Mouse (Mus musculus) kidney, postnatal 0 days (tissue): ENCODE data around the gene Foxs1. TPM values are rescaled to one million over a fixed set of nuclear protein-coding genes. Genes with fewer than 3 reads are reported as not detected.

Source experiments
- ATAC-seq: fragments of 200-750 bp; cut with Nextera tagmentation; replicated peaks from 2 replicates; pipeline ENCODE4 v1.8.0; 2017; ENCODE audit warnings: low read depth, moderate number of reproducible peaks, moderate TSS enrichment, moderate library complexity; ENCODE audit not compliant: low FRiP score
- DNase-seq: peaks from one replicate; pipeline ENCODE4 v3.0.0-alpha.2; 2016; ENCODE audit warnings: low spot score
- H3K27ac ChIP-seq: fragments of 300-500 bp; sonication (generic); 2 replicates; pipeline ENCODE4 v1.5.1; 2014; ENCODE audit warnings: mild to moderate bottlenecking
- H3K27me3 ChIP-seq: fragments of 300-500 bp; sonication (generic); 2 replicates; pipeline ENCODE4 v1.6.1; 2014; ENCODE audit warnings: low read length, mixed read lengths; ENCODE audit not compliant: insufficient read depth
- H3K36me3 ChIP-seq: fragments of 300-500 bp; sonication (generic); 2 replicates; pipeline ENCODE4 v1.6.1; 2014; ENCODE audit warnings: low read length, mixed read lengths; ENCODE audit not compliant: insufficient read depth
- H3K4me1 ChIP-seq: fragments of 300-500 bp; sonication (generic); replicated peaks from 2 replicates; pipeline ENCODE4 v1.6.1; 2014; ENCODE audit warnings: antibody characterized with exemption, low read length, mixed read lengths; ENCODE audit not compliant: insufficient read depth
- H3K4me2 ChIP-seq: fragments of 300-500 bp; sonication (generic); 2 replicates; pipeline ENCODE4 v1.6.1; 2014; ENCODE audit warnings: mild to moderate bottlenecking, low read length, moderate library complexity, mixed read lengths
- H3K4me3 ChIP-seq: fragments of 300-500 bp; sonication (generic); replicated peaks from 2 replicates; pipeline ENCODE4 v1.5.1; 2014; ENCODE audit warnings: low read depth, low read length
- H3K9ac ChIP-seq: fragments of 300-500 bp; sonication (generic); 2 replicates; pipeline ENCODE4 v1.6.1; 2014; ENCODE audit warnings: low read depth, low read length
- H3K9me3 ChIP-seq: fragments of 300-500 bp; sonication (generic); replicated peaks from 2 replicates; pipeline ENCODE4 v1.6.1; 2016; ENCODE audit warnings: low read length, inconsistent platforms, mixed read lengths
- CTCF ChIP-seq: IDR thresholded peaks from 2 replicates; pipeline ENCODE4 v1.5.1; 2016; ENCODE audit warnings: antibody characterized with exemption, low read depth, mild to moderate bottlenecking, moderate library complexity
- WGBS: fragments of 180-500 bp; shearing (Covaris S2); extraction: QIAGEN DNeasy Blood & Tissue Kit; methylation state at CpG from one replicate; pipeline ENCODE4 v1.1.7; 2014; 5-methylcytosine and 5-hydroxymethylcytosine counted together
- polyA plus RNA-seq: library from polyadenylated mRNA; unstranded; fragments of >200 nt; fragmentation: Nextera tagmentation; extraction: Ambion mirVana; gene quantifications from 2 replicates; pipeline ENCODE4 v1.2.1, GENCODE M21; 2015

The Foxs1 gene
- polyA plus RNA-seq, 1 experiment from 2014 or later: 9.4 TPM

GRCm38 (mm10) chr2:152899011-152899410 lies 34.0 kb downstream of the Foxs1 start:
- 48% methylated on average over 6 of the region's 6 CpGs for WGBS
- H3K27ac ChIP-seq: no peak overlapping the region
- ATAC-seq: no peak

GRCm38 (mm10) chr2:152896926-152897325 lies 36.1 kb downstream of the Foxs1 start:
- Histone ChIP-seq H3K27me3 (no peaks in the 10 kb centered on the region), H3K4me1 (no peaks in the 10 kb centered on the region), H3K4me3 (no peak overlapping the region), H3K27ac (no peak overlapping the region), H3K9ac (no peak overlapping the region), H3K36me3 (peaks cover 25% of the 10 kb centered on the region), H3K4me2 (no peak overlapping the region), H3K9me3 (no peaks in the 10 kb centered on the region)
- ATAC-seq (no peak), DNase-seq (no peak)
- WGBS: 78% methylated on average over 3 of the region's 3 CpGs
- TF ChIP-seq CTCF: no peak

More at GRCm38 (mm10) chr2:152899011-152899410, 34.0 kb downstream of the Foxs1 start:
- no peaks in the 10 kb centered on the region for H3K9me3 ChIP-seq
- H3K4me2 ChIP-seq: no peak overlapping the region
- no peak overlapping the region for H3K9ac ChIP-seq
- H3K4me3 ChIP-seq: no peak overlapping the region
- H3K36me3 ChIP-seq: peaks cover 4% of the 10 kb centered on the region
- TF ChIP-seq CTCF: no peak
- H3K4me1 ChIP-seq: no peaks in the 10 kb centered on the region; the same call in 1 of the 2 replicates
- peak; percentile 70 for DNase-seq
- H3K27me3 ChIP-seq: no peaks in the 10 kb centered on the region

DNA sequence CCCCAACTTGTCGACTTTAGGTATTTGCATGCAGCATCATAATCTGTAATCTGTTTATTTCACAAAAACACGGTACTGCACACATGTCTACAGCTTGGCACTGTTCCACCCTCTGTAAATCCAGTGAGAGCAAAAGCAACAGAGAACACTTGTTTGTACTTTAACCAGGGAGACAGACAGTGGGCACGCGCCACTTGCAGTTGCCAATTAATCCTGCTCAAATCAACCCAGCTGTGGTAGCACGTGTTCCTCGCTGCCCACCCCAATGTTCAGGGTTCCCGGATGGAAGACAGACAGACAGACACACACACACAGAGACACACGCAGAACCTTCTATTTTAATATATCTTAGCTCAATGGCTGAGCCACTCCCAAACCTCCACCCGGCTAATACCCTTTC lies 37.2 kb downstream of the Foxs1 start:
- ATAC-seq (no peak), DNase-seq (no peak)
- Histone ChIP-seq H3K27ac (no peak overlapping the region), H3K9ac (no peak overlapping the region), H3K27me3 (no peaks in the 10 kb centered on the region), H3K36me3 (peaks cover 34% of the 10 kb centered on the region), H3K4me1 (no peaks in the 10 kb centered on the region), H3K9me3 (no peaks in the 10 kb centered on the region), H3K4me2 (no peak overlapping the region), H3K4me3 (no peak overlapping the region)
- 87% methylated on average over 9 of the region's 9 CpGs for WGBS
- TF ChIP-seq CTCF: no peak

GRCm38 (mm10) chr2:152888774-152889173 lies 44.2 kb downstream of the Foxs1 start:
- H3K27me3 ChIP-seq: no peaks in the 10 kb centered on the region
- H3K36me3 ChIP-seq: peaks cover 68% of the 10 kb centered on the region
- TF ChIP-seq CTCF: no peak
- no peak overlapping the region for H3K9ac ChIP-seq
- H3K4me2 ChIP-seq: no peak overlapping the region
- ATAC-seq (no peak), DNase-seq (no peak)
- H3K4me1 ChIP-seq: no peaks in the 10 kb centered on the region
- H3K9me3 ChIP-seq: no peaks in the 10 kb centered on the region
- no peak overlapping the region for H3K27ac ChIP-seq
- H3K4me3 ChIP-seq: no peak overlapping the region
- WGBS: 81% methylated on average over 5 of the region's 5 CpGs

GRCm38 (mm10) chr2:152887230-152887629 lies 45.8 kb downstream of the Foxs1 start:
- Histone ChIP-seq H3K27ac (no peak overlapping the region), H3K4me3 (no peak overlapping the region), H3K9ac (no peak overlapping the region), H3K9me3 (no peaks in the 10 kb centered on the region), H3K27me3 (no peaks in the 10 kb centered on the region), H3K4me1 (no peaks in the 10 kb centered on the region), H3K36me3 (peaks cover 56% of the 10 kb centered on the region), H3K4me2 (no peak overlapping the region)
- TF ChIP-seq CTCF: no peak; the same call in 1 of the 2 replicates
- ATAC-seq (no peak), DNase-seq (no peak)
- WGBS: 90% methylated on average over 3 of the region's 3 CpGs

GRCm38 (mm10) chr2:152884101-152884645 lies 48.8 kb downstream of the Foxs1 start:
- 91% methylated on average over 6 of the region's 6 CpGs for WGBS
- Histone ChIP-seq H3K4me3 (no peak overlapping the region), H3K4me2 (no peak overlapping the region), H3K9me3 (no peaks in the 10 kb centered on the region), H3K27ac (no peak overlapping the region), H3K27me3 (no peaks in the 10 kb centered on the region), H3K4me1 (no peaks in the 10 kb centered on the region), H3K9ac (no peak overlapping the region), H3K36me3 (peaks cover 59% of the 10 kb centered on the region)
- TF ChIP-seq CTCF: no peak
- DNase-seq: no peak
- no peak for ATAC-seq

Other genes with a start within 250 kb of the Foxs1 start
- 33.9 and 36.6 TPM in 2 replicates for gene Mcts2, start 246.2 kb downstream of the Foxs1 start, polyA plus RNA-seq
- gene Id1, start 197.0 kb downstream of the Foxs1 start, polyA plus RNA-seq: 170 and 194 TPM in 2 replicates
- gene Cox4i2, start 179.0 kb downstream of the Foxs1 start, polyA plus RNA-seq: 15.8 and 16.3 TPM in 2 replicates
- 95.6 and 98.7 TPM in 2 replicates for gene Bcl2l1, start 101.5 kb downstream of the Foxs1 start, polyA plus RNA-seq
- gene Tpx2, start 85.2 kb downstream of the Foxs1 start, polyA plus RNA-seq: 37.3 and 41.4 TPM in 2 replicates
- 0.14 and 0.21 TPM in 2 replicates for gene Mylk2, start 21.9 kb downstream of the Foxs1 start, polyA plus RNA-seq
- 6.9 and 8.8 TPM in 2 replicates for gene Dusp15, start 18.5 kb upstream of the Foxs1 start, polyA plus RNA-seq
- gene Ttll9, start 29.3 kb upstream of the Foxs1 start, polyA plus RNA-seq: 0.64 and 0.75 TPM in 2 replicates
- gene Pdrg1, start 82.2 kb upstream of the Foxs1 start, polyA plus RNA-seq: 103 and 109 TPM in 2 replicates
- gene Xkr7, start 98.6 kb upstream of the Foxs1 start, polyA plus RNA-seq: not detected in 2 replicates
- 3.4 TPM in 2 replicates for gene Ccm2l, start 132.7 kb upstream of the Foxs1 start, polyA plus RNA-seq
- gene Hck, start 175.3 kb upstream of the Foxs1 start, polyA plus RNA-seq: 3.6 and 4.3 TPM in 2 replicates
- gene Tm9sf4, start 228.1 kb upstream of the Foxs1 start, polyA plus RNA-seq: 68.1 and 74.5 TPM in 2 replicates